Mouse (Mus musculus): ENCODE results near the gene Stk24. TPM values are rescaled to one million over a fixed set of nuclear protein-coding genes. Genes with fewer than 3 reads are reported as not detected.

Stk24 gene
- polyA plus RNA-seq, 1 experiment from 2014 or later, result 47.9 TPM

GRCm38 (mm10) chr14:121365390-121365789 is 14.4 kb downstream of the Stk24 start:
- H3K4me2 ChIP-seq (ENCODE audit: low read depth, low read length), result no peak overlapping the region
- H3K4me1 ChIP-seq (ENCODE audit: control insufficient read depth, insufficient read depth, low read length), result no peaks in the 10 kb centered on the region
- H3K27ac ChIP-seq (replicated peaks; ENCODE audit: low read depth, low read length), result no peak overlapping the region; the same call in 1 of the 2 replicates
- DNase-seq (ENCODE audit: low spot score), result no peak
- no peak overlapping the region for H3K4me3 ChIP-seq (ENCODE audit: low read depth, low read length)
- H3K27me3 ChIP-seq (ENCODE audit: control insufficient read depth, insufficient read depth, low read length), result no peaks in the 10 kb centered on the region
- no peak overlapping the region for H3K9ac ChIP-seq (replicated peaks; ENCODE audit: low read length)
- H3K36me3 ChIP-seq (replicated peaks; ENCODE audit: control insufficient read depth, insufficient read depth, low read depth, low read length), result no peaks in the 10 kb centered on the region; the same call in 1 of the 2 replicates
- WGBS, result 91% methylated on average over 7 of the region's 7 CpGs
- ATAC-seq (replicated peaks; ENCODE audit: insufficient number of reproducible peaks, low FRiP score, low TSS enrichment, low read depth), result no peak
- H3K9me3 ChIP-seq (replicated peaks; ENCODE audit: control insufficient read depth, low read length), result no peaks in the 10 kb centered on the region

GRCm38 (mm10) chr14:121364282-121364681 is 15.5 kb downstream of the Stk24 start:
- no peak overlapping the region for H3K4me2 ChIP-seq (ENCODE audit: low read depth, low read length)
- H3K4me3 ChIP-seq (ENCODE audit: low read depth, low read length), result no peak overlapping the region
- no peak for ATAC-seq (replicated peaks; ENCODE audit: insufficient number of reproducible peaks, low FRiP score, low TSS enrichment, low read depth)
- H3K9me3 ChIP-seq (replicated peaks; ENCODE audit: control insufficient read depth, low read length), result no peaks in the 10 kb centered on the region
- 93% methylated on average over 7 of the region's 7 CpGs for WGBS
- H3K9ac ChIP-seq (replicated peaks; ENCODE audit: low read length), result no peak overlapping the region
- H3K27me3 ChIP-seq (ENCODE audit: control insufficient read depth, insufficient read depth, low read length), result no peaks in the 10 kb centered on the region
- H3K36me3 ChIP-seq (replicated peaks; ENCODE audit: control insufficient read depth, insufficient read depth, low read depth, low read length), result no peaks in the 10 kb centered on the region; the same call in 1 of the 2 replicates
- no peak overlapping the region for H3K27ac ChIP-seq (replicated peaks; ENCODE audit: low read depth, low read length)
- H3K4me1 ChIP-seq (ENCODE audit: control insufficient read depth, insufficient read depth, low read length), result no peaks in the 10 kb centered on the region
- no peak for DNase-seq (ENCODE audit: low spot score)

- no peak overlapping the region for H3K9ac ChIP-seq (replicated peaks; ENCODE audit: low read length)
- 90% methylated on average over 17 of the region's 17 CpGs for WGBS
- H3K4me3 ChIP-seq (ENCODE audit: low read depth, low read length), result no peak overlapping the region
- ATAC-seq (replicated peaks; ENCODE audit: insufficient number of reproducible peaks, low FRiP score, low TSS enrichment, low read depth), result no peak
- no peak overlapping the region for H3K27ac ChIP-seq (replicated peaks; ENCODE audit: low read depth, low read length)
- DNase-seq (ENCODE audit: low spot score), result no peak
- no peaks in the 10 kb centered on the region for H3K4me1 ChIP-seq (ENCODE audit: control insufficient read depth, insufficient read depth, low read length)
- H3K36me3 ChIP-seq (replicated peaks; ENCODE audit: control insufficient read depth, insufficient read depth, low read depth, low read length), result no peaks in the 10 kb centered on the region; the same call in 1 of the 2 replicates
- H3K4me2 ChIP-seq (ENCODE audit: low read depth, low read length), result no peak overlapping the region
- H3K9me3 ChIP-seq (replicated peaks; ENCODE audit: control insufficient read depth, low read length), result no peaks in the 10 kb centered on the region
- no peaks in the 10 kb centered on the region for H3K27me3 ChIP-seq (ENCODE audit: control insufficient read depth, insufficient read depth, low read length)
These were observed 18.3 kb downstream of the Stk24 start for GRCm38 (mm10) chr14:121361319-121362114.

- no peak overlapping the region for H3K4me3 ChIP-seq (ENCODE audit: low read depth, low read length)
- no peaks in the 10 kb centered on the region for H3K27me3 ChIP-seq (ENCODE audit: control insufficient read depth, insufficient read depth, low read length)
- DNase-seq (ENCODE audit: low spot score), result no peak
- no peak overlapping the region for H3K9ac ChIP-seq (replicated peaks; ENCODE audit: low read length)
- H3K9me3 ChIP-seq (replicated peaks; ENCODE audit: control insufficient read depth, low read length), result no peaks in the 10 kb centered on the region
- no peaks in the 10 kb centered on the region for H3K4me1 ChIP-seq (ENCODE audit: control insufficient read depth, insufficient read depth, low read length)
- no peak overlapping the region for H3K4me2 ChIP-seq (ENCODE audit: low read depth, low read length)
- H3K27ac ChIP-seq (replicated peaks; ENCODE audit: low read depth, low read length), result no peak overlapping the region
- WGBS, result 61% methylated on average over 8 of the region's 8 CpGs
- peak; percentile 44; the same call in 1 of the 2 replicates for ATAC-seq (replicated peaks; ENCODE audit: insufficient number of reproducible peaks, low FRiP score, low TSS enrichment, low read depth)
- no peaks in the 10 kb centered on the region; the same call in 1 of the 2 replicates for H3K36me3 ChIP-seq (replicated peaks; ENCODE audit: control insufficient read depth, insufficient read depth, low read depth, low read length)
These were observed 20.0 kb downstream of the Stk24 start for GRCm38 (mm10) chr14:121359850-121360249.

GRCm38 (mm10) chr14:121359015-121359414 is 20.8 kb downstream of the Stk24 start:
- Histone ChIP-seq H3K27me3 (ENCODE audit: control insufficient read depth, insufficient read depth, low read length) (no peaks in the 10 kb centered on the region), H3K9ac (replicated peaks; ENCODE audit: low read length) (no peak overlapping the region), H3K27ac (replicated peaks; ENCODE audit: low read depth, low read length) (no peak overlapping the region), H3K36me3 (replicated peaks; ENCODE audit: control insufficient read depth, insufficient read depth, low read depth, low read length) (no peaks in the 10 kb centered on the region; the same call in 1 of the 2 replicates), H3K4me3 (ENCODE audit: low read depth, low read length) (no peak overlapping the region), H3K4me2 (ENCODE audit: low read depth, low read length) (no peak overlapping the region), H3K4me1 (ENCODE audit: control insufficient read depth, insufficient read depth, low read length) (no peaks in the 10 kb centered on the region), H3K9me3 (replicated peaks; ENCODE audit: control insufficient read depth, low read length) (no peaks in the 10 kb centered on the region)
- no peak for ATAC-seq (replicated peaks; ENCODE audit: insufficient number of reproducible peaks, low FRiP score, low TSS enrichment, low read depth)
- DNase-seq (ENCODE audit: low spot score), result no peak
- WGBS, result 18% methylated on average over 3 of the region's 3 CpGs

- no peak for DNase-seq (ENCODE audit: low spot score)
- Histone ChIP-seq H3K9ac (replicated peaks; ENCODE audit: low read length) (no peak overlapping the region), H3K4me1 (ENCODE audit: control insufficient read depth, insufficient read depth, low read length) (no peaks in the 10 kb centered on the region), H3K27ac (replicated peaks; ENCODE audit: low read depth, low read length) (no peak overlapping the region), H3K4me2 (ENCODE audit: low read depth, low read length) (no peak overlapping the region), H3K9me3 (replicated peaks; ENCODE audit: control insufficient read depth, low read length) (no peaks in the 10 kb centered on the region), H3K4me3 (ENCODE audit: low read depth, low read length) (no peak overlapping the region), H3K27me3 (ENCODE audit: control insufficient read depth, insufficient read depth, low read length) (no peaks in the 10 kb centered on the region), H3K36me3 (replicated peaks; ENCODE audit: control insufficient read depth, insufficient read depth, low read depth, low read length) (no peaks in the 10 kb centered on the region; the same call in 1 of the 2 replicates)
- 76% methylated on average over 1 of the region's 1 CpGs for WGBS
- no peak for ATAC-seq (replicated peaks; ENCODE audit: insufficient number of reproducible peaks, low FRiP score, low TSS enrichment, low read depth)
These were observed 21.5 kb downstream of the Stk24 start for GRCm38 (mm10) chr14:121358327-121358726.

GRCm38 (mm10) chr14:121356336-121356862 is 23.4 kb downstream of the Stk24 start:
- H3K4me2 ChIP-seq (ENCODE audit: low read depth, low read length), result no peak overlapping the region
- H3K27me3 ChIP-seq (ENCODE audit: control insufficient read depth, insufficient read depth, low read length), result no peaks in the 10 kb centered on the region
- 87% methylated on average over 8 of the region's 8 CpGs for WGBS
- no peak for ATAC-seq (replicated peaks; ENCODE audit: insufficient number of reproducible peaks, low FRiP score, low TSS enrichment, low read depth)
- H3K9me3 ChIP-seq (replicated peaks; ENCODE audit: control insufficient read depth, low read length), result no peaks in the 10 kb centered on the region
- H3K4me3 ChIP-seq (ENCODE audit: low read depth, low read length), result no peak overlapping the region
- no peak overlapping the region for H3K27ac ChIP-seq (replicated peaks; ENCODE audit: low read depth, low read length)
- H3K4me1 ChIP-seq (ENCODE audit: control insufficient read depth, insufficient read depth, low read length), result no peaks in the 10 kb centered on the region
- no peak for DNase-seq (ENCODE audit: low spot score)
- H3K36me3 ChIP-seq (replicated peaks; ENCODE audit: control insufficient read depth, insufficient read depth, low read depth, low read length), result no peaks in the 10 kb centered on the region; the same call in 1 of the 2 replicates
- no peak overlapping the region for H3K9ac ChIP-seq (replicated peaks; ENCODE audit: low read length)

GRCm38 (mm10) chr14:121355732-121356131 is 24.1 kb downstream of the Stk24 start:
- H3K4me1 ChIP-seq (ENCODE audit: control insufficient read depth, insufficient read depth, low read length), result no peaks in the 10 kb centered on the region
- no peak overlapping the region for H3K9ac ChIP-seq (replicated peaks; ENCODE audit: low read length)

More at GRCm38 (mm10) chr14:121355732-121356131, 24.1 kb downstream of the Stk24 start:
- Histone ChIP-seq H3K27me3 (ENCODE audit: control insufficient read depth, insufficient read depth, low read length) (no peaks in the 10 kb centered on the region), H3K4me3 (ENCODE audit: low read depth, low read length) (no peak overlapping the region), H3K27ac (replicated peaks; ENCODE audit: low read depth, low read length) (no peak overlapping the region), H3K4me2 (ENCODE audit: low read depth, low read length) (no peak overlapping the region), H3K9me3 (replicated peaks; ENCODE audit: control insufficient read depth, low read length) (no peaks in the 10 kb centered on the region), H3K36me3 (replicated peaks; ENCODE audit: control insufficient read depth, insufficient read depth, low read depth, low read length) (no peaks in the 10 kb centered on the region)
- DNase-seq (ENCODE audit: low spot score), result no peak
- ATAC-seq (replicated peaks; ENCODE audit: insufficient number of reproducible peaks, low FRiP score, low TSS enrichment, low read depth), result no peak
- 61% methylated on average over 6 of the region's 6 CpGs for WGBS

Data from embryonic facial prominence, embryonic 11.5 days (tissue).